ENCODE assay signal across 9 mouse cellular contexts in genomic region chr1:143946933-143947332, GRCm38 (mm10). TPM values are rescaled to one million over a fixed set of nuclear protein-coding genes. Genes with fewer than 3 reads are reported as not detected.
A peak's percentile ranks its signal among the peaks of the same experiment; 100 is the strongest.
DNase-seq lines count a peak whose midpoint lies in the region.
"Had no signal": no experiment of that assay in that cellular context is flagged by ENCODE, and none has a peak within 500 bp of the region (broad histone marks: within the 10 kb centered on the region; RNA-seq: fewer than 3 reads in every experiment).

No protein-coding gene starts in this region.

- DNase-seq in kidney, adult 11 months: peak; percentile 65
- no peak for DNase-seq in kidney, postnatal 10 days
- peak; percentile 27 for DNase-seq in Muller cell, postnatal 12 days (ENCODE audit: inconsistent ontology term)
- DNase-seq in gonadal fat pad, adult 2 months (ENCODE audit: low read depth): peak; percentile 95
- DNase-seq in lung, postnatal 25 days (ENCODE audit: low spot score): peak; percentile 43
- no peak for DNase-seq in left cerebral cortex, postnatal 36 days (ENCODE audit: low spot score in 2 of 2)
- no peak for DNase-seq in retina, postnatal 1 day
- no peak for DNase-seq in left cerebral cortex, postnatal 14 days (ENCODE audit: low spot score in 2 of 2)
- DNase-seq: cerebellum, adult 18-20 months had no signal

- intact Hi-C loops in left cerebral cortex, postnatal 36 days (cut with DNase I): no loop called here
- intact Hi-C loops in left cerebral cortex, postnatal 14 days (cut with DNase I): no loop called here

RNA-seq across cellular contexts. Expression of gene Rgs2, which starts 57.0 kb away (rescaled TPM):
- 6.5 TPM in 2 replicates for polyA plus RNA-seq in gonadal fat pad, adult 2 months (2012; rRNA removed)
- total RNA-seq in left cerebral cortex, postnatal 36 days (2021): 10 to 100 TPM; 58.5 to 64.2 TPM
- 10 to 100 TPM; 52.5 to 64.5 TPM for total RNA-seq in left cerebral cortex, postnatal 14 days (2021)

Comparison
In these comparisons a context has a peak if more than half of its experiments do, and no peak if none do; other contexts are left out.
1. DNase-seq: peak in kidney, adult 11 months (single experiment), Muller cell, postnatal 12 days (single experiment), gonadal fat pad, adult 2 months (single experiment) and lung, postnatal 25 days (single experiment); none in kidney, postnatal 10 days (single experiment), left cerebral cortex, postnatal 36 days (0 of 2), retina, postnatal 1 day (single experiment) and left cerebral cortex, postnatal 14 days (0 of 2).